Mouse (Mus musculus) inflammation-experienced regulatory T-cells (primary cell): ENCODE results near the gene Sec23b. TPM values are rescaled to one million over a fixed set of nuclear protein-coding genes. Genes with fewer than 3 reads are reported as not detected.

Source experiments
- polyA plus RNA-seq, 2 experiments: library from polyadenylated mRNA; unstranded; fragments of 100-300 nt; shearing (Covaris generic); gene quantifications; one replicate each; pipeline ENCODE4 v1.2.1; 2017

Gene Sec23b
- 100 to 1,000 TPM in 1 of 2 experiments, 10 to 100 TPM in 1; 78.4 to 104 TPM for polyA plus RNA-seq

DNA sequence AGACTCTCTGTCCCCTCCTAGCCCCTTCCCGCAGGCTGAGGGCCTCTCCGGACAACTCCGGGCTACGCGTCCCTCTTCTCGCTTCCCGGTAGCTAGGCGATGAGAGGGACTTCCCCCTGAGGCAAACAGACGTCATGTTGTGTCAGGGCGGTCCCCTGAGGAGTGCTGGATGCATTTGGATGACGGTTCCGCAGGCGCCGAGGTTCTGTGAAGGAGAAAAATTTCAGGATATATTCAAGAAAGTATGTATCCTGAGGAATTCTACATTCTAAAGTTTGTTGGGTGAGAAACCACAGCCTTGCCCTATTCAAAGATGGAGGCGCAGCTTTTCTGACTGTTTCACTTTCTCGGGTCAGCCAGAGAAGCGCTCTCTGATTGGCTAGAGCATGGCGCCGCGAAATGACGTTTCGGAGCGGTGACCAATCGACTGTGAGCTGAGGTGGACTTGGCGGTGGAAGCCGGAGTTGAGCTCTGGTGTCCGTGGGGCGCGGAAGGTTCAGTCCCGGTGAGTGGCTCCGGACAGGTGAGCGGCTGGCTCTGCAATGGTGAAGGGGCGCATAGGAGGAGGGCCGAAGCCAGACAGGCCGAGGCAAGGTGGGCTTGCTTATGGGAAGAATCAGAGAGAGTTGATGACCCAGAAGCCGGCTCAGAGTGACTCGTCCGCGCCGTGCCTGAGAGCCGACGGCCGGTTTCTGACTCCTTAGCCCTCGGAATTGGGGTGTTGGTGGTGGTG lies at the start of gene Sec23b:
Sec23b (plus strand) TSS at position 410 of the 733 bp plus-strand sequence.

DNA sequence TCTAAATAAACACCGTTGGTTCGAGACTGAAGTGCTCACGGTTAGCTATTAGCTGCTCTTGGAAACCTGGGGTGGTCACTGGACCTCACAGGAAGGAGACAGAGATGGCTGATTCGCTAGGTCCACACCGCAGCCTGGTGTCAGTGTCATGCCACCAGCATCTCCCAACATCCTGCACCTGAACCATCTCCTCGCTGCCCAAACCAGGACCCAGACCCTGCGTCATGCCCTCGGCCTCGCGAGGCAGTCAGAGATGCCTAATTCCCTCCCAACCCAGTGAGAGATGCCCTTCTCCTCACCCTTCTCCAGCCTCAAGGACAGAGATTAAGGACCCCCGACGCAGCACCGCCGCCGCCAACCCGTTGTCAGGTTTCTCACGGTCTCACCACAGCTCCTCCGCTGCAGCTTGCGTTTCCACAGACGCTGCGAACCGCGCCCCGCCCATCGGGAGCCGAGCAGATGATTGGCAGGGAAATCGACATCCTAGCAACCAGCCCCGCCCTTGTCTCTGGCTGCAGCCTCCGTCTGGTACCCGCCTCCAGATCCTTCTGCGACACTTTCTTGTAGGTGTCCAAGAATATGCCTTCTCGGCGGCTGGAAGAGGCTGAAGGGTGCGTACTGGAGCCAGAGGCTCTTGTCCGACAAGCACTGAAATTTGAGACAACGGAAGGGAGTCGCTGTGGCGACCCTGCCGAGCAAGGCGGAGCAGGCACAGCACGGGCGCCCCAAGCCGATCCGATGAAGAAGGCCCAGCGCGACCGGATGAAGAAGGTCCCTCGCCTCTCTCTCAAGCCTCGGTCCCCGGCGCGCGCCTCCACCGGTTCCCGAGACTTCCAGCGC lies 28.8 kb upstream of the Sec23b start, which contains the start of the genes Dzank1 and Polr3f:
Dzank1 (minus strand) TSS at position 434 of the 840 bp plus-strand sequence.
Polr3f (plus strand) TSS at position 738 of the 840 bp plus-strand sequence.

DNA sequence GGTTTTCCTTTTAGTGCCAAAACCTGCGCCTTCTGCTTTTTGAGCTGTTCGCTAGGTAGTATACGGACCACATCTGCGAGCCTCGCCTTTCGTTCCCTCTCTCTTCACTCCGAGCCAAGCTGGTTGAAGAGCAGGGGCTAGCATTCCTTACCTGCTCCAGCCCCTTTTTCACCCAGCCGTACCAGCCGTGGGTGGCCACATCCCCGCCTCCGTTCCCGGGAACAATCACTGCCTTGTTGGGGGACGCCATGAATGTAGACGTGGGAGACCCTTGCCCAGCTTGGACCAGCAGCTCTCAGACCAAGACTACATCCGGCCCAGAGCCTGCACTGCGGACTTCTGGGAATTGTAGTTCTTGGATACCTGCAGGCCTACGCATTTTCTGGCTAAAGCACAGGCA lies 5.5 kb upstream of the Sec23b start, which contains the start of gene Rbbp9:
Rbbp9 (minus strand) TSS at position 341 of the 400 bp plus-strand sequence.

DNA sequence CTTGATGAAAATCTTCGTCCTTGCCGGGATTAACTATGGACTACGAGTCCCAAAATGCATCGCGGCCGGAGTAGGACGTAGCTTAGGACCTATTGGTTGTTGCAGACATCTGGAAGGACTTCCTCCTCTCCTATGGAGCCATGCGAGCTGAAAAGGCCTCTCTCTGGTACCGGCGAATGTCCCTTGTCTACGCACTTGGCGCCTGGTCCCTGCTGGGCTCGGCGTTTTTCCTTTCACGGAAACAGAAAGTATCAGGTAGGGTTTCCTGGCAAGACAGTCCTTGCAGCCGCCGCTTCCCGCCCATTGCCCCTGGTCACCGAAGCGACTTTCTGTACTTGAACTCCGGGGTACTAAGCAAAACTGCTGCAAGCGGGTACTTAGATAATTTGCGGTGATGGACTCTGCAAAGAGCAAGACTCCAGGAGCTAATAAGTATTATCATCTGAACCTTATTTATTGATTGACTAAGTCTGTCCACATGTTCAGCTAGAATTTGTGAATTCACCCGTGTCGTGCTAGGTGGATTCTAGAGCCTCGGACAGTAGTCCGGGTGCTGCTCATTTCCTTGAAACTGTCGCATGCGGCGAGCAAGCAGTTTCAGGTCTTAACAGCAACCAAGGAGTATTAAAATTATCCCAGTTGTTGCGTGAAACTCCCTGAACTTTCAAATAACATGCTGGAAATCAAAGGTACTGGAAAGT lies 38.1 kb downstream of the Sec23b start, which contains the start of gene Smim26:
Smim26 (plus strand) TSS at position 104 of the 701 bp plus-strand sequence.

DNA sequence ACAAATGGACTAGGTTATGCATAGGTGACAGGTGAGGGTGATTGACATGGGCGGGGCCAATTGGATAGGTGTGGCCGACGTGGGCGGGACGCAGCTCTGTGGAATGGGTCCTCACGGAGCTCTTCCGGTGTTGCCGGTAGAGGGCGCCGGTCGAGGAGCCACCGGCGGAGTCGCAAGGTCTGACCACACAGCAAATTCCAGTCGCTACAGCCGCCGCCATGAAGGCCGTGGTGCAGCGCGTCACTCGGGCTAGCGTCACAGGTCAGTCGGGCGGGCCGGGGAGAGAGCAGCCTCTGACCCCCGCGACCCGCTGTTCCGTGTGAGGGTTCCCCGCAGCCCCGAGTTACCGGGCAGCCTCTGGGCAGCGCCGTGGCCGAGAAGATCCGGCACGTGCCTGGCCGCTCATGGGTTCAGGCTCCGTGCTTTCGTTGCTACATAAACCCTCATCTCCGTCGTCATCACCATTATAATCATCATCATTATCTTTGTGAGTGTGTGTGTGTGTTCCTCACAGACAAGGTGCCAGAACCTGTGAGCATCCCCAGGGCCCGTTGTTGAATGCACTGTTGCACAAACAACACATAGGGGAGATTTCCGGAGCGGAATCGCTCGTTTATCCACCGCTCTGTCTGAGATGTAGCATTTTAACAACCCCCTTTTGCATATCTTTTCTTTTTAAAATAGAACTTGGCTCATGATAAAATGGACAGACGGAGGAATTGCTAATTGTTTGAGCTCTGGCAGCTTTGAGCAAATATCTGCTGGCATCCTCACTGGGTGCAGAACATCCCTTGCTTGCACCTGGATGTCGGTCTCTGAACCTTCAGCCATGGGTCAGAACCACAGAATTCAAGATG lies 44.0 kb downstream of the Sec23b start, which contains the start of gene Dtd1:
Dtd1 (plus strand) TSS at position 67 of the 857 bp plus-strand sequence.

Other genes with a start within 250 kb of the Sec23b start
- under 1 TPM in 1 of 2 experiments, not detected in 1; 0.66 TPM for gene Ovol2, start 224.1 kb upstream of the Sec23b start, polyA plus RNA-seq
- gene Kat14, start 187.2 kb upstream of the Sec23b start, polyA plus RNA-seq: 10 to 100 TPM; 31.6 to 40.8 TPM
- gene Pet117, start 187.2 kb upstream of the Sec23b start, polyA plus RNA-seq: 1 to 10 TPM; 5.4 to 7.8 TPM
- gene Dzank1, start 28.8 kb upstream of the Sec23b start, polyA plus RNA-seq: under 1 TPM; 0.27 to 0.61 TPM
- 10 to 100 TPM; 30.8 to 34.0 TPM for gene Polr3f, start 28.5 kb upstream of the Sec23b start, polyA plus RNA-seq
- 1 to 10 TPM; 5.9 to 9.2 TPM for gene Rbbp9, start 5.4 kb upstream of the Sec23b start, polyA plus RNA-seq
- 10 to 100 TPM; 20.0 to 23.9 TPM for gene Smim26, start 37.8 kb downstream of the Sec23b start, polyA plus RNA-seq
- 10 to 100 TPM; 56.5 to 57.1 TPM for gene Dtd1, start 43.7 kb downstream of the Sec23b start, polyA plus RNA-seq